Mouse (Mus musculus) MEL (cell line): ENCODE results near the gene Pip5k1a. TPM values are rescaled to one million over a fixed set of nuclear protein-coding genes. Genes with fewer than 3 reads are reported as not detected.

Source experiments
- DNase-seq: peaks from one replicate; pipeline ENCODE4 v3.0.0; 2011; ENCODE audit warnings: low read depth, low spot score
- H3K27ac ChIP-seq: 2 replicates; pipeline ENCODE4 v1.5.1; 2012; ENCODE audit warnings: low read depth, mild to moderate bottlenecking, control low read depth, low read length, moderate library complexity; ENCODE audit not compliant: control insufficient read depth
- H3K27me3 ChIP-seq, 2 experiments: fragments of 150-350 bp in 1 of 2; sonication (generic) in 1 of 2; 2 replicates each; pipeline ENCODE4 v1.6.1; 2012; ENCODE audit warnings: low read length in 2 of 2, mild to moderate bottlenecking in 2 of 2, improper control_type of control experiment in 1 of 2, moderate library complexity in 1 of 2; ENCODE audit not compliant: insufficient read depth in 2 of 2, control insufficient read depth in 1 of 2
- H3K36me3 ChIP-seq, 2 experiments: 2 replicates each; pipeline ENCODE4 v1.6.1; 2012 to 2014; ENCODE audit warnings: low read length in 2 of 2, improper control_type of control experiment in 1 of 2, inconsistent platforms in 1 of 2, mild to moderate bottlenecking in 1 of 2; ENCODE audit not compliant: insufficient read depth in 2 of 2, control insufficient read depth in 1 of 2
- H3K4me1 ChIP-seq, 2 experiments: fragments of 150-350 bp in 1 of 2; sonication (generic) in 1 of 2; 2 replicates each; pipeline ENCODE4 v1.6.1; 2012; ENCODE audit warnings: low read length in 2 of 2, improper control_type of control experiment in 1 of 2, mild to moderate bottlenecking in 1 of 2; ENCODE audit not compliant: insufficient read depth in 2 of 2, control insufficient read depth in 1 of 2
- H3K4me3 ChIP-seq, 2 experiments: fragments of 150-350 bp in 1 of 2; sonication (generic) in 1 of 2; 2 replicates each; pipeline ENCODE4 v1.5.1; 2012; ENCODE audit warnings: low read depth in 2 of 2, low read length in 2 of 2, mild to moderate bottlenecking in 2 of 2, moderate library complexity in 2 of 2, control low read depth in 1 of 2, improper control_type of control experiment in 1 of 2; ENCODE audit not compliant: control insufficient read depth in 1 of 2, insufficient read depth in 1 of 2
- H3K79me2 ChIP-seq: 2 replicates; pipeline ENCODE4 v1.6.1; 2012; ENCODE audit warnings: mild to moderate bottlenecking, low read length, moderate library complexity; ENCODE audit not compliant: control insufficient read depth, poor library complexity, insufficient read depth
- H3K9ac ChIP-seq: 2 replicates; pipeline ENCODE4 v1.6.1; 2012; ENCODE audit warnings: low read depth, mild to moderate bottlenecking, control low read depth, low read length, moderate library complexity; ENCODE audit not compliant: control insufficient read depth, poor library complexity, severe bottlenecking
- H3K9me3 ChIP-seq: fragments of 150-350 bp; sonication (generic); replicated peaks from 2 replicates; pipeline ENCODE4 v1.6.1; 2012; ENCODE audit warnings: mild to moderate bottlenecking, low read length, improper control_type of control experiment, moderate library complexity; ENCODE audit not compliant: insufficient read depth
- BHLHE40 ChIP-seq: IDR thresholded peaks from 2 replicates; pipeline ENCODE4 v1.6.1; 2012; ENCODE audit warnings: low read depth, mild to moderate bottlenecking, inconsistent platforms, low read length, improper control_type of control experiment, borderline replicate concordance
- CTCF ChIP-seq, 3 experiments: IDR thresholded peaks in 2 of 3; conservative IDR thresholded peaks in 1 of 3; 2 replicates each; pipeline ENCODE4 v1.5.1; 2011 to 2012; ENCODE audit warnings: low read length in 3 of 3, low read depth in 2 of 3, mild to moderate bottlenecking in 2 of 3, improper control_type of control experiment in 1 of 3, inconsistent platforms in 1 of 3, mixed read lengths in 1 of 3, moderate library complexity in 1 of 3; ENCODE audit not compliant: control insufficient read depth in 1 of 3, insufficient read depth in 1 of 3, poor library complexity in 1 of 3, severe bottlenecking in 1 of 3
- ELF1 ChIP-seq: IDR thresholded peaks from 2 replicates; pipeline ENCODE4 v1.6.1; 2014; ENCODE audit warnings: low read depth, mild to moderate bottlenecking, inconsistent platforms, low read length, improper control_type of control experiment, moderate library complexity
- GATA1 ChIP-seq: IDR thresholded peaks from 2 replicates; pipeline ENCODE4 v1.6.1; 2011; ENCODE audit warnings: low read depth, low read length, improper control_type of control experiment
- HCFC1 ChIP-seq: IDR thresholded peaks from 2 replicates; pipeline ENCODE4 v1.6.1; 2012; ENCODE audit warnings: low read depth, mild to moderate bottlenecking, inconsistent platforms, low read length, improper control_type of control experiment, moderate library complexity
- MAFK ChIP-seq: IDR thresholded peaks from 2 replicates; pipeline ENCODE4 v1.6.1; 2011; ENCODE audit warnings: low read depth, mild to moderate bottlenecking, low read length, improper control_type of control experiment, borderline replicate concordance
- MAZ ChIP-seq: IDR thresholded peaks from 2 replicates; pipeline ENCODE4 v1.6.1; 2012; ENCODE audit warnings: low read depth, mild to moderate bottlenecking, inconsistent platforms, low read length, improper control_type of control experiment
- MEF2A ChIP-seq: IDR thresholded peaks from 2 replicates; pipeline ENCODE4 v1.6.1; 2014; ENCODE audit warnings: low read depth, mild to moderate bottlenecking, inconsistent platforms, low read length, improper control_type of control experiment; ENCODE audit not compliant: poor library complexity, insufficient replicate concordance, severe bottlenecking; ENCODE audit errors: extremely low read depth
- MYB ChIP-seq: IDR thresholded peaks from 2 replicates; pipeline ENCODE4 v1.6.1; 2011; ENCODE audit warnings: mild to moderate bottlenecking, low read depth, low read length, improper control_type of control experiment
- RAD21 ChIP-seq: IDR thresholded peaks from 2 replicates; pipeline ENCODE4 v1.6.1; 2011; ENCODE audit warnings: mild to moderate bottlenecking, low read depth, low read length, improper control_type of control experiment
- RCOR1 ChIP-seq: IDR thresholded peaks from 2 replicates; pipeline ENCODE4 v1.6.1; 2012; ENCODE audit warnings: low read depth, mild to moderate bottlenecking, inconsistent platforms, low read length, improper control_type of control experiment
- SIN3A ChIP-seq: IDR thresholded peaks from 2 replicates; pipeline ENCODE4 v1.6.1; 2012; ENCODE audit warnings: low read length, improper control_type of control experiment, inconsistent platforms
- SMC3 ChIP-seq: IDR thresholded peaks from 2 replicates; pipeline ENCODE4 v1.6.1; 2011; ENCODE audit warnings: low read depth, low read length, improper control_type of control experiment
- TAL1 ChIP-seq: IDR thresholded peaks from 2 replicates; pipeline ENCODE4 v1.6.1; 2012; ENCODE audit warnings: mild to moderate bottlenecking, inconsistent platforms, low read length, moderate library complexity, mixed read lengths
- TBP ChIP-seq: IDR thresholded peaks from 2 replicates; pipeline ENCODE4 v1.8.0; 2011; ENCODE audit warnings: low read depth, low read length, improper control_type of control experiment
- TCF12 ChIP-seq: IDR thresholded peaks from 2 replicates; pipeline ENCODE4 v1.6.1; 2014; ENCODE audit warnings: low read depth, mild to moderate bottlenecking, inconsistent platforms, low read length, improper control_type of control experiment, moderate library complexity
- USF2 ChIP-seq, 2 experiments: IDR thresholded peaks; 2 replicates each; pipeline ENCODE4 v1.6.1; 2011 to 2012; ENCODE audit warnings: improper control_type of control experiment in 2 of 2, low read length in 2 of 2, borderline replicate concordance in 1 of 2, inconsistent platforms in 1 of 2, low read depth in 1 of 2, mild to moderate bottlenecking in 1 of 2; ENCODE audit not compliant: insufficient read depth in 1 of 2
- ZKSCAN1 ChIP-seq: IDR thresholded peaks from 2 replicates; pipeline ENCODE4 v1.6.1; 2012; ENCODE audit warnings: low read depth, mild to moderate bottlenecking, inconsistent platforms, low read length, improper control_type of control experiment, moderate library complexity
- ZMIZ1 ChIP-seq: IDR thresholded peaks from 2 replicates; pipeline ENCODE4 v1.6.1; 2012; ENCODE audit warnings: low read depth, mild to moderate bottlenecking, inconsistent platforms, low read length, improper control_type of control experiment, moderate library complexity
- ZNF384 ChIP-seq: IDR thresholded peaks from 2 replicates; pipeline ENCODE4 v1.6.1; 2012; ENCODE audit warnings: low read depth, mild to moderate bottlenecking, inconsistent platforms, low read length, improper control_type of control experiment
- polyA plus RNA-seq, 2 experiments: library from polyadenylated mRNA; stranded (reverse) in 1 of 2; unstranded in 1 of 2; fragments of >175 nt in 1 of 2; fragments of >200 nt in 1 of 2; gene quantifications; 2 replicates each; pipeline versions ENCODE4 v1.2.1 to v1.2.4; 2012; ENCODE audit warnings: low replicate concordance in 2 of 2, low read depth in 1 of 2; ENCODE audit not compliant: insufficient read length in 2 of 2, insufficient read depth in 1 of 2, missing spikeins in 1 of 2
- total RNA-seq: library from RNA; depleted of rRNA; stranded (reverse); fragments of 300-350 nt; gene quantifications from 2 replicates; pipeline ENCODE4 v1.2.3, GENCODE M21; 2012

Pip5k1a gene
- total and polyA plus RNA-seq, 3 experiments: 47.7 to 322 (median 103) TPM

DNA sequence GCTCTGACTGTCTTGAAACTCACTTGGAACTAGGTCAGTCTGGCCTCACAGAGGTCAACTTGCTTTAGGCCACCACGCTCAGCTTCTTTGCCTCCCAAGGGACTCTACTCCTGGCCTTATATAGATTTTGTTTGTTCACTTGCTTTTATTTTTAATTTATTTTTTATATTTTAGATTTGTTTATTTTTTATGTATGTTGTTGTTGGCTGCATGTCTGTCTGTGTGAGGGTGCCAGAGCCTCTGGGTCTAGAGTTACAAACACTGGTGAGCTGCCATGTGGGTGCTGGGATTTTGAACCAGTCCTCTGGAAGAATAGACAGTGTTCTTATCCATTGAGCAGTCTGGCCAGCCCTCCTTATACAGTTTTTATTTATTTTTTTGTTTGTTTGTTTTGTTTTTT, 6.0 kb upstream of the Pip5k1a start:
- H3K4me1 ChIP-seq: peaks cover 6 to 15% of the 10 kb centered on the region in 2 experiments
- no peak for DNase-seq
- H3K9ac ChIP-seq: no peak overlapping the region
- H3K9me3 ChIP-seq: no peaks in the 10 kb centered on the region
- TF ChIP-seq ELF1 (no peak), GATA1 (no peak), TCF12 (no peak), ZMIZ1 (no peak), MYB (no peak), MAFK (no peak), ZNF384 (no peak), TBP (no peak), BHLHE40 (no peak), MAZ (no peak), SMC3 (no peak), HCFC1 (no peak), RAD21 (no peak), TAL1 (no peak), USF2 (IDR thresholded peaks at IDR 0.05; ENCODE audit: borderline replicate concordance in 1 of 2, insufficient read depth in 1 of 2, low read depth in 1 of 2, low read length in 2 of 2) (no peak), RCOR1 (no peak), ZKSCAN1 (no peak), CTCF (IDR thresholded peaks at IDR 0.05 in 2 of 3, conservative IDR thresholded peaks at IDR 0.05 in 1 of 3; ENCODE audit: control insufficient read depth in 1 of 3, insufficient read depth in 1 of 3, low read depth in 2 of 3, low read length in 3 of 3, poor library complexity in 1 of 3, severe bottlenecking in 1 of 3) (no peak), MEF2A (no peak), SIN3A (no peak)
- H3K4me3 ChIP-seq: no peak overlapping the region
- peaks cover 12 to 13% of the 10 kb centered on the region in 2 experiments for H3K36me3 ChIP-seq
- no peaks in the 10 kb centered on the region for H3K27me3 ChIP-seq
- no peak overlapping the region for H3K27ac ChIP-seq
- peaks cover 16% of the 10 kb centered on the region for H3K79me2 ChIP-seq
